Mouse (Mus musculus) B cell, adult 62 days (primary cell): ENCODE results near the gene Trp53inp2. TPM values are rescaled to one million over a fixed set of nuclear protein-coding genes. Genes with fewer than 3 reads are reported as not detected.

ENCODE experiments used
- total RNA-seq: library from RNA; stranded (reverse); gene quantifications from 4 replicates; pipeline ENCODE4 v1.2.4, GENCODE M21; 2023

Trp53inp2 gene
- 418 to 452 TPM (median 437 TPM) in 4 replicates for total RNA-seq

DNA sequence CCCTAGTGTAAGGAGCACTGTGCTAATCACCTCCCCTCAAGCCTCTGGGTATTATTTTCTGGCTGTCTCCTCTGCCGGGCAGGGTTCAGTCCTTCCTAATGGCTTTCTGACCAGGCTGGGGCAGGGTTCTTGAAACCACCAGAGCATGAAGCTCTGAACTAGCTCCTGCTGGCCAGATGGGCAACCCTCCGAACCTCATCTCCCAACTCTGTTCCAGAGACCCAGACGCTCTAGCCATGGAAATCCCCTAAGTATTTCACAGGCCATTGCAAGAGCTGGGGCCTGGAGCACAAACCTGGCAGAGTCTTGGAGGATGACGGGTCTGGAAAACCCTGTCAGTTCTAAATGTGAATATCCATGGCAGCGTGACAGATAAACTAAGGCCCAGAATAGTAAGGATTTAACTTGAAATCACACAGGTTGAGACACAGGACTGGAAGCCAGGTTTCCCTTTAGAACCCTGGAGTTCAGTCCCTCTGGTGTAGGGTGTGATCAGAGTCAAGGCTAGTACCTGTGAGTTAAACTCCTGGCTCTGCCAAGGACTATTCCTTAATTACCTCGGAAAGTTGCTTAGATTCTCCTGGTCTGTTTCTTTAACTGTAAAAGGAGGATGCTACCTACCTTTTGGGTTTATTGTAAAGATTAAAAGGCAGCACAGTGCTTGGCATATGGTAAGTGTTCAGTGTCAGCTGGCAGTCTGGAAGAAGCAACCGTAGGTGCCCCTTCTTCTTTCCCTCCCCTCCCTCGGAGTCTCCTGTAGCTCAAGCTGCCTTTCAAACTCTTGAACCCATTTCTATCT is at the start of gene Trp53inp2:
Trp53inp2 (plus strand) TSS at position 799 of the 799 bp plus-strand sequence.

GRCm38 (mm10) chr2:155356971-155357591 is 23.8 kb upstream of the Trp53inp2 start, which contains the start of gene Pigu:
Gene Pigu, minus strand, starts transcription at chr2:155357430.

Other genes starting within 250 kb of the Trp53inp2 start
- gene Itch, start 247.6 kb upstream of the Trp53inp2 start, total RNA-seq = 92.4 to 101 TPM (median 95.9 TPM) in 4 replicates
- gene Dynlrb1, start 144.5 kb upstream of the Trp53inp2 start, total RNA-seq = 76.6 to 91.6 TPM (median 81.5 TPM) in 4 replicates
- gene Map1lc3a, start 104.8 kb upstream of the Trp53inp2 start, total RNA-seq = 37.7 to 45.4 TPM (median 39.2 TPM) in 4 replicates
- gene Pigu, start 23.6 kb upstream of the Trp53inp2 start, total RNA-seq = 23.9 to 29.2 TPM (median 25.9 TPM) in 4 replicates
- 61.3 to 72.0 TPM (median 68.3 TPM) in 4 replicates for gene Ncoa6, start 92.8 kb downstream of the Trp53inp2 start, total RNA-seq
- gene Acss2, start 136.9 kb downstream of the Trp53inp2 start, total RNA-seq = 2.6 to 6.0 TPM (median 4.2 TPM) in 4 replicates
- 0.46 TPM in 1 of 4 replicates, not detected in the others for gene Ggt7, start 137.2 kb downstream of the Trp53inp2 start, total RNA-seq
- 11.1 to 14.3 TPM (median 12.5 TPM) in 4 replicates for gene Gss, start 211.8 kb downstream of the Trp53inp2 start, total RNA-seq
- gene Myh7b, start 230.2 kb downstream of the Trp53inp2 start, total RNA-seq = not detected in 4 replicates